Mouse (Mus musculus): ENCODE measurements at regions not wholly inside any gene's neighbourhood (a gene's known extent, or its start where the extent isn't known, plus 50 kb on each side); places are given as distances from the start of the nearest gene placed in this dataset.
"Not testable (repeated sequence)": the region's sequence is repeated elsewhere in the genome, so short reads cannot be mapped to it uniquely, and the experiment has no call there.

GRCm38 (mm10) chr13:16476515-16476914 is 464.9 kb downstream of the Inhba start:
- no peak for DNase-seq (ENCODE audit: low read depth, low spot score)

- DNase-seq (ENCODE audit: low read depth, low spot score): no peak
Measured at GRCm38 (mm10) chr13:16487292-16487691, 475.6 kb downstream of the Inhba start.

GRCm38 (mm10) chr13:16490680-16491079 is 479.0 kb downstream of the Inhba start:
- not testable (repeated sequence) for DNase-seq (ENCODE audit: low read depth, low spot score)

- DNase-seq (ENCODE audit: low read depth, low spot score): no peak
Measured at GRCm38 (mm10) chr13:16498052-16498451, 486.4 kb downstream of the Inhba start.

GRCm38 (mm10) chr13:16512876-16513275 is 501.2 kb downstream of the Inhba start:
- DNase-seq (ENCODE audit: low read depth, low spot score): no peak

GRCm38 (mm10) chr13:16515195-16515594 is 503.5 kb downstream of the Inhba start:
- no peak for DNase-seq (ENCODE audit: low read depth, low spot score)

GRCm38 (mm10) chr13:16529036-16529435 is 517.4 kb downstream of the Inhba start:
- DNase-seq (ENCODE audit: low read depth, low spot score): no peak

- DNase-seq (ENCODE audit: low read depth, low spot score): no peak
Measured at GRCm38 (mm10) chr13:16543771-16544170, 532.1 kb downstream of the Inhba start.

GRCm38 (mm10) chr13:16550060-16550459 is 538.4 kb downstream of the Inhba start:
- no peak for DNase-seq (ENCODE audit: low read depth, low spot score)

GRCm38 (mm10) chr13:16564988-16565387 is 553.3 kb downstream of the Inhba start:
- no peak for DNase-seq (ENCODE audit: low read depth, low spot score)

GRCm38 (mm10) chr13:16574069-16574468 is 562.4 kb downstream of the Inhba start:
- no peak for DNase-seq (ENCODE audit: low read depth, low spot score)

GRCm38 (mm10) chr13:16586286-16586685 is 574.6 kb downstream of the Inhba start:
- no peak for DNase-seq (ENCODE audit: low read depth, low spot score)

GRCm38 (mm10) chr13:16619755-16620154 is 608.1 kb downstream of the Inhba start:
- DNase-seq (ENCODE audit: low read depth, low spot score): no peak

- DNase-seq (ENCODE audit: low read depth, low spot score): no peak
Measured at GRCm38 (mm10) chr13:16626584-16626983, 614.9 kb downstream of the Inhba start.

- DNase-seq (ENCODE audit: low read depth, low spot score): no peak
Measured at GRCm38 (mm10) chr13:16633445-16634092, 621.9 kb downstream of the Inhba start.

GRCm38 (mm10) chr13:16636251-16636650 is 624.6 kb downstream of the Inhba start:
- no peak for DNase-seq (ENCODE audit: low read depth, low spot score)

- DNase-seq (ENCODE audit: low read depth, low spot score): no peak
Measured at GRCm38 (mm10) chr13:16641611-16642449, 630.2 kb downstream of the Inhba start.

GRCm38 (mm10) chr13:16642450-16642994 is 630.9 kb downstream of the Inhba start:
- no peak for DNase-seq (ENCODE audit: low read depth, low spot score)

GRCm38 (mm10) chr13:16645311-16645710 is 633.7 kb downstream of the Inhba start:
- no peak for DNase-seq (ENCODE audit: low read depth, low spot score)

- DNase-seq (ENCODE audit: low read depth, low spot score): no peak
Measured at GRCm38 (mm10) chr13:16646056-16646455, 634.4 kb downstream of the Inhba start.

- no peak for DNase-seq (ENCODE audit: low read depth, low spot score)
Measured at GRCm38 (mm10) chr13:16646649-16647048, 635.0 kb downstream of the Inhba start.

GRCm38 (mm10) chr13:16656110-16656509 is 644.5 kb downstream of the Inhba start:
- DNase-seq (ENCODE audit: low read depth, low spot score): no peak

- no peak for DNase-seq (ENCODE audit: low read depth, low spot score)
Measured at GRCm38 (mm10) chr13:16659894-16660293, 648.2 kb downstream of the Inhba start.
